Mouse (Mus musculus) erythroblast, embryonic 14.5 days (primary cell): Measurements from ENCODE around the gene Rnh1.

ENCODE experiments used
- GATA1 ChIP-seq: IDR thresholded peaks from 2 replicates; pipeline ENCODE4 v1.6.1; 2012; ENCODE audit warnings: low read length, inconsistent platforms, mixed read lengths
- TAL1 ChIP-seq: IDR thresholded peaks from 3 replicates; pipeline ENCODE4 v1.6.1; 2012; ENCODE audit warnings: low read length, inconsistent platforms, mixed read lengths

DNA sequence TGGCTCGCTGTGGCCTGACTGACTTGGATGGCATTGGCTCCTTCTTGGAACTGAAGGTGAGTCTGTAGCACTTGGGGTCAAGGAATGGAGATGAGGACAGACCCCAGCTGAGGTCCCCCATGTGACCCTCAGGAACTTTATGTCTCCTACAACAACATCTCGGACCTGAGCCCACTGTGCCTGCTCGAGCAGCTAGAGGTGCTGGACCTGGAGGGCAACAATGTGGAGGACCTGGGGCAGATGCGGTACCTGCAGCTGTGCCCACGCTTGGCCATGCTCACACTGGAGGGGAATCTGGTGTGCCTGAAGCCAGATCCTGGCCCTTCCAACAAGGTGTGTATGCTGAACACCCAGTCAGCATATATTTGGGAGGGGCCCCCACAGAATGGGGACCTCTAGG is 32.8 kb upstream of the Rnh1 start:
- TF ChIP-seq GATA1 (no peak), TAL1 (no peak)
